Mouse (Mus musculus) large intestine, adult 2 months (tissue): ENCODE results near the gene Gm11096. TPM values are rescaled to one million over a fixed set of nuclear protein-coding genes. Genes with fewer than 3 reads are reported as not detected.

Experiments used
- DNase-seq: peaks from one replicate; pipeline ENCODE4 v3.0.0-alpha.2; 2012; ENCODE audit warnings: low read depth, low spot score
- WGBS: fragments of 180-500 bp; shearing (Covaris S2); methylation state at CpG from one replicate; pipeline ENCODE4 v1.1.7; 2018; 5-methylcytosine and 5-hydroxymethylcytosine counted together
- polyA plus RNA-seq: library from polyadenylated mRNA; depleted of rRNA; stranded (reverse); fragments of >200 nt; gene quantifications from 2 replicates; pipeline ENCODE4 v1.2.3, GENCODE M21; 2012

Gene Gm11096
- polyA plus RNA-seq, 1 experiment = not detected

DNA sequence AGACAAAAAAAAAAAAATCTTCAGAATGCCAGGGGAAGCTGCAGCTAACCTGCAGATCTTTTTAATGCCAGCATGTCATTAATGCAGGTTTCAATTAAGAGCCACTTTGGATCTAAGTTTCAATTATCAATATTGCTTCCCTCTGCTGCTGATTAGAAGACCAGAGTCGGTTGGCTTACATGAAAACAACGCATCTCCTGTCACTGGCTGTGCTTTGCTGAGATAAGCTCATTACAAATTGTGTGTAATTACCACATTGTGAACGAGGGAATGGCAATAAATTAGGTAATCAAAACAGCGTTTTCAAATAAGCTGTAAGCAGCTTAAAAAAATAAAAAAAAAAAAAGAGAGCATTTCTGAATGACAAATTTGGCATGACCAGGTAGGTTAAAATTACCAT lies 38.2 kb downstream of the Gm11096 start:
- 70% methylated on average over 4 of the region's 4 CpGs for WGBS
- no peak for DNase-seq

- 70% methylated on average over 21 of the region's 21 CpGs for WGBS
- no peak for DNase-seq
These were observed 39.0 kb downstream of the Gm11096 start for GRCm38 (mm10) chr17:81480351-81481161.

GRCm38 (mm10) chr17:81481843-81482490 lies 40.4 kb downstream of the Gm11096 start:
- 79% methylated on average over 11 of the region's 11 CpGs for WGBS
- DNase-seq = no peak

DNA sequence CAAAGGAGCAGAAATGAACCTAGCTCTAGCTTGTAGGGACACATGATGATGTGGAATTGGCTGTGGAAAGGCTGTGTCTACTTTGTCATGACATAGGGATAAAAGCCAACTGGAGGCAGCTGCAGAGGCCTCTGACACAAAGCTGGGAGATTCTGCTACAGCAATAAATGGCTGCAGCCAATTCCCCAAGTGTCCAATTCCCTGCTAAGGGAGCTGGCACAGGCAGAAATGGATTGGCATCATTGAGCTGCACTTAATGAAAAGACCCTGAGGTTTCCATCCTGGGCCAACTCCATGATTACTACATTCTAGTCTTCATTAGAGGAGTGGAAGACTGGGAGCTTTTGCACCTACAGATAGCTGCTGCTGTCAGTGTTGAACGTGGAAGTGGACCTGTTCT lies 44.8 kb downstream of the Gm11096 start:
- no peak for DNase-seq
- 83% methylated on average over 1 of the region's 1 CpGs for WGBS
